Mouse (Mus musculus): ENCODE results near the gene Il12a.

Gene Il12a

DNA sequence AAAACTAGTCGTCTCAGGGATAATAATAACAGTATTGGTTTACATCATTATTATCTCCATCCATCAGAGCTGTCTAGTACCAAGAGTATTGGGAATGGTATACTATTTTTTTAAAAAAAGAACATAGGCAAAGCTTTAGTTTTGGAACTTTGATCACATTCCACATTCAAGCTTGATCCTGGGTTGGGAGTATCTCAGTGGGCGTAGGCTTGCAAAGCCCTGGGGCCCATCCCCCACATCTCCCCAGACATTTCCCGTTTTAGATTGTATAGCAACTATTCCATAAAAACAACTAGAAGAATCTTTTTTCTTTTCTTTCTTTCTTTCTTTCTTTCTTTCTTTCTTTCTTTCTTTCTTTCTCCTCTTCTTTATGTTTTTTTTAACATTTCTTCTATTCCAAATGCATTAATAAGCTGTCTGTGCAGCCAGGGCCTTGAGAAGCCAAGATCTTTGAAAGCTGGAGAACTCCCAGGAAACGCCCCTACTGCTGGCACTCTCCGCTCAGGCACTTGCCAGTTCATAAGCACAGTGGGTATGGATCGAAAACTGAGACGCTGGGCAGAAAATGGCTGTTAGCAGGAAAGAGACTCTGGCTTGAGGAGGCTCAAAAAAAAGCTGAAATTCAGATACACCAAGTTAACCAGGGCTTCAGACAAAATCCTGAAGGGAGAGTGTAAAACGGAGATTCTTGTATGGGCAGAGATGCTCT, 3.4 kb upstream of the Il12a start:
- no peak for DNase-seq

DNA sequence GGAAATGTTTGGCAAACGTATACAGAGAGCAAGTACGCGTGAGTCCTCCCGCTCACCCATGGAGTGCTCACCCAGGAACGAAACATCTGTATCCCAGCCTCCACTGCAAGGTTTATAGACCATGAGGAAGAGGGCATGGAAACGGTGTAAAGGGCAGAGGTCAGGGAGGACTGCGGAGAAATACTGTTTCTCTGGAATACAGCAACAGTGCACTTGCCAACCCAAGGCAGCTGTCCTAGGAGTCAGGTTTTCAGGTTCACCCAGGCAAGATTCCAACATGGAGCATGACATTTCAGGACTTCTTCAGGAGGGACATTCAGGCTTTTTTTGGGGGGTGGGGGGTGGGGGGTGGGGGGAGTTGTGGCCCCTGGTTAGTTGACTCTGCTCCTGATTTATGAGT, 1.1 kb upstream of the Il12a start:
- no peak for DNase-seq

DNA sequence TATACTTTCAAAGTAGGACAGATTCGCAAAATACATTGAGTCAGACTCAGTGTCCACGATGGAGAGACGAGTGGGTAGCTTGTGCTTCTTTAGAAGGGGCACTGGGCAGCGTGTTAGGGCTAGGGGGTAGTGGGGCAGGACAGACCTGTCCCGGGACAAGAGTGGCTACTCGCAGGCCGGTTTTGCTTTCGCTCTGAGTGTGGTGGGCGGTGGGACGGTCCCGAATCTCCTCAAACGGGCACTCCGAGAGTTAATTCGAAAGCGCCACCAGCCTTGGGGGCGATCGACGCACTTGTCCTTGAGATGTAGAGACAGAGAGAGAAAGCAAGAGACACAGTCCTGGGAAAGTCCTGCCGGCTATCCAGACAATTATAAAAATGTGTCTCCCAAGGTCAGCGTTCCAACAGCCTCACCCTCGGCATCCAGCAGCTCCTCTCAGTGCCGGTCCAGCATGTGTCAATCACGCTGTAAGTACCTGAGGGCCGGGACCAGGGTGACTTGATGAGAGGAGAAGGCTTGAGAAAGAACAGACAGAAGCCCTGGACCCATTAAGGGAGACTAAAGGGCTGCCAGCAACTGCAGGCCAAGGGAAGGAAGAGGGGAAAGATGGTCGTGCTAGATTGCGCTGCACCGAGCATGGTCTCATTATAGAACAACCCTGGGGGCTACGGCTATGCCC, 795 bp downstream of the Il12a start:
- DNase-seq = no peak

DNA sequence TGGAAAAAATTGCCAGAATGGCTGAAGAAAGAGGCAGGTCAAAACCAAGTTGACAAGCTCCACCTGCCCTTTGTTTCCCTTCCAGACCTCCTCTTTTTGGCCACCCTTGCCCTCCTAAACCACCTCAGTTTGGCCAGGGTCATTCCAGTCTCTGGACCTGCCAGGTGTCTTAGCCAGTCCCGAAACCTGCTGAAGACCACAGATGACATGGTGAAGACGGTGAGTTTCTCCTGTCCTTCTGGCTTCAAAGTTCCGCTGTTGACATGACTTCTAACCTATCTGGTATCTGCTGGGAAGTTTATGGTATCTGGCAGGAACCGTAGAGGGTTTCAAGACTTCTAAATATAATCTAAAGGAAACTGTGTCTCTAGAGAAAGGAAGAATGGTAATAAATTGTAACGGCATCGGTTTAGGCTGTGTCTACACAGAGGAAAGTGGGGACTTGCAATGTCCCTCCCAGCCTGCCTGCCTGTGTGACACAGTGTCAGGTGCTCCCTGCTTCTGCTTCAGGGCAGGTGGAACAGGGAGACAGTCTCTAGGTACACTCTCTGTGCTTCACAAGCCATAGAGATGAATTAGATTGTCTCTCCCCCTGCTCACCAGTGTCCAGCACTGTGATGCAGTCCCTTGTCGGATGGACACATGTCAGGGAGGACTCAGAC, 1.6 kb downstream of the Il12a start:
- DNase-seq = no peak

DNA sequence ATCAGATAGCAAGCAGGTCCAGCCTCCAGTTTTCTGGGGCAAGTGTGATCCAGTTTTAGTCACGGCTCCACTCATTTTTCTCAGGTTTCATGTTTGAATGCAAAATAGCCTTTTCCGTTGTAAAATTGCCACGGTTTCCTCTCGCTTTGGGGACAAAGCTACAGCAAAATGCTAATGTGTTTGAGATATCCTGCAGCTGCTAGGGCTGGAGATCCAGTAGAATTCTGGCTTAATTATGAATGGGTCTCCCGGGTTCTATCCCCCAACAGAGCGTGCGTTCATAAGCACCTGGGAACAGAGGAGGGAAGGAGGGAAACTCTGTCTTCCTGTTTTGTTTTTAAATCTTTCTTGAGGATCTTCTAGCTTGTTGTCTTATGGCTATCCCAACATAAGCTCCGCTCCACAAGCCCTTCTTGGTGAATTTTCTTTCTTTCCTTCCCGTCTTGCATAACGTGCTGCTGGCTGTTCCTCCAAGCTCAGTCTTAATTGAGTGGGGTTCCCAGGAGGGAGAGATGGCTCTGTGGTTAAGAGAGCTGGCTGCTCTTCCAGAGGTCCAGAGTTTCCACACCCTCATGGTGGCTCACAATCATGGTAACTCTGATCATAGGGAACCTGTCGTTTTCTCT, 2.3 kb downstream of the Il12a start:
- no peak for DNase-seq

DNA sequence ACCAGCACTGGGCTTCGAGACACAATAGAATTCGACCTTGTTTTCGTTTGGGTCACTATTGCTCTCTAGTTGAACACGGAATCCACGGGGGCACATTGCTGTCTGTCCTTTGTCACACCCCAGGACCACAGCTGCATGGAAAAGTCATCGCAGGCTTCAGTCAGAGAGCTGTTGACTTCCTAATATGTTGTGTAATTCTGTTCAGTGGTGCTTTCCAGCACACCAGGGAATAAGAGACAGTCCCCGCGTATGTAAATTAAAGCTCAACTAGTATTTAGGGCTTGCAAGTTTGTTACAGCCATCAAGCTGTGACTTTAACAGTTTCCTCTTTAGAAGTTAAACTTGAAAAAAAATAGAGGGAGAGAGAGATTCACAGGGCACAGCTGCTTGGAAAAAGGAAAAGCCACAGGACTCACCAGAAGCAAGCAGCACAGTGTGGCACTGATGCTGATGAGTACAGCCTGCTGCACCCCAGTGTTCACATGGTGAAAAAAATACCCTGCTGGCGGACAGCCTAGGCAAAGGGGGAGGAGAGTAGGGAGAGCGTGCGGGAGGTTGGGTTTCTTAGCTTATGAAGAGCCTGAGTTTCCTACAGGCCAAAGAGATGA, 3.1 kb downstream of the Il12a start:
- peak; percentile 49 to 65 for DNase-seq

DNA sequence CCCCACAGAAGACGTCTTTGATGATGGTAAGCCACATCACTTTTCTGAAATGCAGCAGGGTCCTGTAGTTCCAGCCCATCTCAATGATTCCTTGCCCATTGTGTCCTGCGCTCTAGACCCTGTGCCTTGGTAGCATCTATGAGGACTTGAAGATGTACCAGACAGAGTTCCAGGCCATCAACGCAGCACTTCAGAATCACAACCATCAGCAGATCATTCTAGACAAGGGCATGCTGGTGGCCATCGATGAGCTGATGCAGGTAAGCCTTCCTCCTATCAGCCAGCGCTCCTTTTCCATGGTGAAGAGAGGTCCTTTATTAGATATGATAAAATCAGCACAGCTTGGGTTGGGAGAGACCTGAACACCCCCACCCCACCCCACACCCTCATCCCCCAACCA, 4.9 kb downstream of the Il12a start:
- DNase-seq = no peak

DNA sequence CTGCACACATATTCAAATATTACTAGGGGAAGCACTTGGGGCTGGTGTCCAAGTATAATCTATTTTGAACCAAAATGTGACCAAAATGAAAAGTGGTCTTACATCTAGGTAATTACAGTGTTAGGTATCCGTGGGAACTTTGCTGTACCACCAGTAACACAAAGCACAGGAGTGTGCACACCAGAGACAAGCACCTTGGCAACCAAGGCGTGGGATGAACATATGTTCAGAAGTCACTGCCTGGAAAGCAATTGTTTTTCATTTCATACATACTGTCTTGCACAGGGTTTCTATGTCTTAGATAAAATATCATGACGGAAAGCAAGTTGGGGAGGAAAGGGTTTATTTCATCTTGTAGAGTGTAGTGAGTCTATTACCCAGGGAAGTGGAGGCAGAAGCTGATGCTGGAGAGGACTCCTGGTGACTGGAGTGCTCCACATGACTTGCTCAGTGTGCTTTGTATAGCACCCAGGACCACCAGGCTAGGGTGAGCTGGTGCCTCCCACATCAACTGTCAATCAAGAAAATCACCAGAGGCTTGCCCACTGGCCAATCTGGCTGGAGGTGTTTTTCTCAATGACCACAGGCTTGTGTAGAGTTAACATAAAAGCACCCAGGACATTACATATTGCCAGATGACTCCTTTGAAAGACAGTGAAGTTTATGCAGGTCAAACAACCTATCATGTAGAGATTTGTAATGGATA, 6.2 kb downstream of the Il12a start:
- DNase-seq = no peak

DNA sequence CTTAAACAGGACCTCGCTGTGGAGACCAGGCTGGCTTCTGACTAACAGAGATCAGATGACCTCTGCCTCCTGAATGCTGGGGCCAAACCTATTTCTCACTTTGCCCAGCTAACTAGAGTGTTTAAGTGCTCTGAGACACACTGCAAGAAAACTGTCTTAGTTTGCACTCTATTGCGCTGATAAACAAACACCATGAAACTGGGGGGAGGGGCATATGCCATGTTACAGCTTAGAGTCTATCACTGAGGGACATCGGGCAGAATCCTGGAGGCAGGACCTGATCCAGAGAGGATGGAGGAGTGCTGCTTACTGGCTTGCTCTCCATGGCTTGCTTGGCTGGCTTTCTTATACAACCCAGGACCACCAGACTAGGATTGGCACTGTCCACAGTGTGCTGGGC, 8.2 kb downstream of the Il12a start:
- DNase-seq = no peak

DNA sequence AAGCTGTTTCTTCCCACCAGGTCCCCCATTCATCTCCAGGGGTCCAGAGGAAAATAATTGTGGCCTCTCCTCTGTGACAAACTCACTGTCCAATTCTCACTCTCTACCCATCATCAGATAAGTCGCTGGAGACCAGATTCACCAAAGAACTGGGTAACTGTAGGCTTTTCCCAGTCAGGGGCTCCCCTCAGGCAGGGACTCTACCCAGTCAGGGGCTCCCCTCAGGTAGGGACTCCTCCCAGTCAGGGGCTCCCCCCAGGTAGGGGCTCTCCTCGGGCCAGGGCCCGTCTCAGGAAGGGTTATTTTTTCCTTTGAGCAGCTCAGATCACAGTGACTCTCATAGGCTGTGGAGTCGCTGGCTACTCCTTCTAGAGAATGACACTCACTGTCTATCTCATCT, 9.6 kb downstream of the Il12a start:
- DNase-seq = no peak

DNA sequence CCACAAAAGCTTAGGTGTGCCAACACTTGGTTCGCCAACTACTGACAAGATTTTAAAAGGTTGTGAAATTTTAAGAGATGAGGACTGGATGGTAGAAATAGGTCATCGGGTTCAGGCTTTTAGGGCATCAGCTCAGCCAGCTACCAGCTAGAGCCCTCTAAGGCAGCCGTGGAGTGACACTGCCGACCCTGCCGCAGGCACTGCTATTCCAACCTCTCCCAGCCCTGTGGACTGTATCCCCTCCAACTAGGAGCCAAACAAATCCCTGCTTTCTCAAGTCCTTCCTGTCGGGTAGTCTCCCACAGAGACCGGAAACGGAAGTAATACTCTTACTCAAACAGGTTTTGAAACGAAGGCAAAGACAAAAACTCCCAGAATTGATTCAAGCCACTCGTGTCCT, 15.9 kb downstream of the Il12a start:
- no peak for DNase-seq

DNA sequence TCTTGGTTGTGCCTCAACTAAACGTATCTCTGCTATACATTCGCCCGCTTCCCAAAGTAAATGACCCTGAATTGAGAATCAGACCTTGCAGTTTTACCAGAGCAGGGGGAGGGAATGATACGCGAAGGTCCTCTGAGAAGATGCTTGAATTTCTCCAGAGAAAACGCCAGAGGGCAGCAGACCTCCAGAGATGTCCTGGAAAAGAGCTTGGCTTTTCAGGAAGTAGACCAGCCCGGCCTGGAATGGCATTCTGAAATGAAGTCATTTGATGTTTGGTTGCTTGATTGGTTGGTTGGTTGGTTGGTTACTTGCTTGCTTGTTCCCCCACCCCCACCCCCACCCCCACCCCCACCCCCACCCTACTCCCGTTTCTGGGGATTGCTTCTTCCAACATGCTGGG, 17.8 kb downstream of the Il12a start:
- DNase-seq = peak; percentile 54 to 62

DNA sequence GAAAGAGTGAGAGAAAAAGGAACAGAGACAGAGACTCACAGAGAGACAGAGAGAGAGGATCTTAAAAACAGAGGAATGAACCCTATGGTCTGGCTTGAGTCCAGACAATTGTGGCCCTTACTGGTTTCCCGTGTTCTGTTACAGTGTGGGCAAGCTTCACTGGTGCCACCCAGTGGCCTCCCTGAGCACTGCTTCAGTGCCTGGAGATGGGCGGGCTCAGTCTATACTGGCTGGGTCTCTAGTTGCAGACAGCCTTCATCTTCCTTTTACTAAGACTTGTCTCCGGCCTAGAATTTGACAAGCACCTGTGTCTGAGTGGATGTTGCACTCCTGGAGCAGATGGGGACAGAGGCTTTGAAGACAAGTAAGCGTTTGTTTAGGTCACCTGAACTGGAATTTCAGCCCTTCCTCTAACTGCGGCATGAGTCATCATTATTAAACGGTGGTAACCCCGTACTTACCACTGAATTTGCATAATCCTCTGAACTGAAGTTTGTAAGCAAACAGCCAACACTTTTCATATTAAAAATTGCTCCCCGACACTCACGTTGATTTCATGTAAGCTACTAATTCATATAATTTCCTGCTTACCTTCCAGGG, 18.9 kb downstream of the Il12a start:
- DNase-seq = peak; percentile 74 to 79

DNA sequence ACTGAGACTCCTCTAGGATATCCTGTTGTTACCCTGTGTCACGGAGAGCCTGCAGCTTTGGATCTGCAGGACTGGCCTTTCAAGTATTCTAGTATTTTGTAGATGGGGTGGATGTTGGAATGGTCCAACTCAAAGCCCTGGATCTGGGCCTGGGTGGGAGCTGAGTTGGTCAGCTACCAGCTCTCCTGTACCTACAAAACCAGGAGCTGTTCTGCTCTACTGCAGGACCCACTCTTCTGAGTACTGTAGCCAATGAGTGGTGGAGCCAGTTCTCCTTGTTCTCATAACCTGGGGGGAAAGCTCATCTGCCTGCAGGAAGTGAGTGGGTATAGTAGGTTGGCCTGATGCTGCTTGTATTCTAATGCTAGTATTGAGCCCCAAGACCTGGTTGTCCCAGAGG, 20.0 kb downstream of the Il12a start:
- no peak for DNase-seq

DNA sequence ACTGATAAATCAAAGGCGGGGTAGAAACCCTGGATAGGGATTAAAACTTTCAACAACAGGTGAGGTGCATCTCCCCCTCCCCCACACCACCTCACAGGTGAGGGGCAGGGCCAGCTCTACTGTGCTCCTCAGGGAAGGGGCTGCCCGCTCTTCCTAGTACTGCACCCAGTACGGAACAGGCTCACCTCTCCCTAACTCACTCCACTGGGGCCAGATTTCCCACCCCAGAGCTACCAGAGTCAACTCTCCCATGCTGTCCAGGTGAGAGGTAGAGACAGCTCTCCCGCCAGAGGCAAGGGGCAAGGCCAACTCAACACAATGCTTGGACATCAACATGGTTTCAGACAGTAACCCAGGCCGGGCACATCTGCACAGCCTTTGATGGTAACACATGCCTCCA, 21.1 kb downstream of the Il12a start:
- no peak for DNase-seq

DNA sequence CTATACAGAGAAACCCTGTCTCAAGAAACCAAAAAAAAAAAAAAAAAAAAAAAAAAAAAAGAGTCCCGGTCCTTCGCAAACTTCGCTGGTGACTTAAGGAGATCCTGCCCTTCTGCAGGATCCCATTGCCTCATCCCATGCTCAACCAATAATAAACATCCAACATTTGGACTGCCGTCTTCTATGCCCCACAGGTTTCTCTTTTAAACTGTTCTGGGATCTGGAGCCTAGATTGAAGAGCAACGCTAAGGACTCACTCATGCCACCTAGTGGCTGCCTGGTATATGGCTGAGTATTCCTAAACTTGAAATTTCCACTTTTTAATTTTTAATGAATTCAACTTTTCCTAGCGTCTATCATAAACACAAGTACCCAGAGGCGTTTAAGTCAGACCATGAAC, 23.1 kb downstream of the Il12a start:
- peak; percentile 55 to 83 for DNase-seq

DNA sequence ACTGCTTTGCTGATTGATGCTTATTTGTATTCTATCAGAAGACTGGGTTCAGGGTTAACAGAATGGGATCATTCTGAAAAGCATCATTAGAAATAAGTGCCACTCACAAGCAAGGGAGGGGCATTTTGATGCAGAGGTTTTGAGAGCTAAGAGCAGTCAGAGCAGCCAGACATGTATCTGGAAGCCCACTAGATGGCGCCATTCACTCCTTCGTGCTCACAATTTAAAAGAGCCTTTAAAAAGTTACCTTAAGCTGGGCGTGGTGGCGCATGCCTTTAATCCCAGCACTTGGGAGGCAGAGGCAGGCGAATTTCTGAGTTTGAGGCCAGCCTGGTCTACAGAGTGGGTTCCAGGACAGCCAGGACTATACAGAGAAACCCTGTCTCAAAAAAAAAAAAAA, 26.9 kb downstream of the Il12a start:
- peak; percentile 61 to 76 for DNase-seq

DNA sequence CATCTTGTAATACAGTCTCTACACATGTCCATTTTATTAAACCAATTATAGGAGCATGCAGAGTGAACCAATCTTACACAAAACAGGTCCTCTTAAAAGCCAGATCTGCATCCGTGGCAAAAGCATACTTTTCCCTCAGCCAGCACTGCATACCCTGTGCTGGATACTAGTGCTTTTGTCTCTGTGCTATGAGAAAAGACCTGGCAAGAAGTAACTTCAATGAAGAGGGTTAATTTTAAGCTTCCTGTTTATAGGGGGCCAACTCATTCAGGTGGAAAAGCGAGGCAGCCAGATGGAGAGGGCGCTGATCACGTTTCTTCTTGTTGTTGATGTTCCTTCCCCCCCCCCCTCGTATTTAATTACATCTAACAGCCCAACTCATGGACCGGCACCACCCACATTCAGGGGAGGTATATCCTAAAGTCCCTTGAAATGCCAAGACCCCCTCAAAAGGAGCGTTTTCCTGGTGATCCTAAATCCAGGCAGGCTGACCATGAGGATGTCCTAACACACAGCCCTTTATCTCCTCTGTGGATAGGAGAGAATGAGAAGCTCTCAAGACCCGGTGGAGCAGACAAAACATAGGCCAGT, 28.9 kb downstream of the Il12a start:
- no peak for DNase-seq

DNA sequence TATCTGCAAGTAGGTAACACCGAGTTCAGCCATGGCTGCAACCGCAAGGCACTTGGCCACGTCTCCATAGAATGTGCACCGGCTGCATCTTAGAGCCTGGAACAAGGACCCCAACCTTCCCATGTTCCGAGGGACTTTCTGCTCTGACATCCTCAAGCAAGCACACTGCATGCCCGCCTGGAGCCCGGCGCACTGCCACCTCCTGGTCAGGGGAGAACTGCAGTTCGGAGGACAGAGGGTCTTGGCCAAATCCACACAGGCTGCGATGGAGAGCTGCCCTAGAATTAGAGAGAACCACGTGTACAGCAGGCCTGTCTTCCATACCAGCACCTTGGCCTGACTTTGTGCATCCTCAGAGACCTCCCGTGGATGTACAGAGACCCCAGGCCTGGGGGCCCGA, 29.8 kb downstream of the Il12a start:
- peak in 1 of 2 experiments; percentile 33 for DNase-seq

DNA sequence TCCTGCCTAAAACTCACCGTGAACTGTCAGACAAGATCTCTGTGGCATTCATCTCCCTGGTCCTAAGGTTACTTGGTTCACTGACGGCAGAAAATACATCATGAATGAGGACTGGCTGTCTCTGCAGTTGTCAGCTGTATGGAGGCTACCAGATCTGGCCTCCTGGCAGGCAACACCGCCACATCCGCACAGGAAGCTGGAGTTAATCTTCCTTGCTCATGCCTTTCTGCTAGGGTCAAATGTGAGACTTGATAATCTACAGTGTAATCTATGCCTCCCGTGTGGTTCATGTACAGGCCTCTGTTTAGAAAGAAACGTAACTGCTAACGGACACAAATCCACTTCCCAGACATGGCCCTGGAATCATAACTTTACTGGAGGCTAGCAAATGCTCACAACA, 51.5 kb downstream of the Il12a start:
- no peak for DNase-seq

DNA sequence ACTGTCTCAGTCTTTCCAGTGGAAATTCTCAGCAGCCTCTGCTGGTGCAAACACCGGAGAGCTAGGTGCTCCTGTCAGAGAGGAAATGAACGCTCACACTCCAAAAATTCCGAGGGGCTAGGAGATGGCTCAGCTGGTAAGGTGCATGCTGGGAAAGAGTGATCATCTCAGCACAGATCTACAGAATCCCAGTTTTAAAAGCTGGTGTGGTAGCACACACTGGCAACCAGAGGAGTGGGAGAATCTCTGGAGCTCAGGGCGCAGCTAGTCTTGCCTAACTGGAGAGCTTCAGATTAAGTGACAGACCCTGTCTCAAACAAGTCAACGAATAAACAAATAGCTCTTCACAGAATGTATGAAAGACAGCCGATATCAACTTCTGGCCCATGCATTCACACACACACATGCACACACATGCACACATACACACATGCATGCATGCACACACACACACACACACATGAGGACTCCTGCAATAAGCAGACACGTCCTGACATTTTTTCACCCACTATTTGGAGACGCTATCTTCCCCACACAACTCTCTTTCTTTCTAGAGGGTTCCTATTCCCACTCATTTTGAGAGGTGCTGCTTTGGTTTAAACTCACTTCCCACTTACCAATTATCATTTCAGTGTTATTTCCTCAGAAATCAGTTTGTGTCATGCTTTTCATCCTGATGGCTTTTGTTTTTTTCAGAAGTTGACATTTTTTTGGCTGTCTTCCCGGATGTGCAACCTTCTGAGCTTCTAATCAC, 52.5 kb downstream of the Il12a start:
- no peak for DNase-seq

Measured in kidney, postnatal 25 days (tissue).